Mouse (Mus musculus) spleen, embryonic (tissue): ENCODE measurements around the gene Gja10.

ENCODE experiments used
- CTCF ChIA-PET: fragments of 350-600 bp; sonication (Branson Sonifier 250); formaldehyde crosslinking; loops from one replicate; lab custom pipeline; 2022; lab: Charles Lee

Gja10 gene

DNA sequence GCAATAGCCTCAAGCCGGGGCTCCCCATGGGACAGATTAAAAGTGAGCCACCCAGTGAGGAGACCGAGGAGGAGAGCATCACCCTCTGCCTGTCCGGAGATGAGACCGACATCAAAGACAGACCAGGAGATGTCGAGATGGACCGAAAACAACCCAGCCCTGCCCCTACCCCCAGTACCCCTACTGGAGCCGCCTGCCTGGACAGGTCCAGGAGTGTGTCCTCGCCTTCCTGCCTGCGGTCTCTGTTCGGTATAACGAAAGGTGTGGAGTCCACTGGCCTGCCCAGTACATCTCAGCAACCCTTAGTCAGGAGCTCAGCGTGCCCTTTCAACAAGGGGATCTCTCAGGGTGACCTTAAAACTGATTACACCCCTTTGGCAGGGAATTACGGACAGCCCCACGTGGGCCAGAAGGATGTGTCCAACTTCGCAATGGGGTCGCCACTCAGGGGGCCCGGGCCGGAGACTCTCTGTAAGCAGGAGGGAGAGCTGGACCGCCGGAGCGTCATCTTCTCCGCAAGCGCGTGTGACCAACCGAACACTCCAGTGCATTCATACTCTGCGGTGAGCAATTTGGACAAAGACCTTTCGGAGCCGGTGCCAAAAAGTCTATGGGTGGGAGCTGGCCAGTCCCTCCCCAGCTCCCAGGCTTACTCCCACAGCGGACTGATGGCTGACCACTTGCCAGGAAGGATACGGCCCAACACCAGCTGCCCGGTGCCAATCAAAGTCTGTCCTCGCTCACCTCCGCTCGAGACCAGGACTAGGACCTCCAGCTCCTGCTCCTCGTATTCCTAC is 40.0 kb downstream of the Gja10 start:
- CTCF ChIA-PET, result interaction anchor here (0.5 to 0.9 kb wide), 3 partner anchors 11 to 729 kb away, joined by 3 to 6 read pairs (median 5); no protein-coding TSS in a partner anchor

DNA sequence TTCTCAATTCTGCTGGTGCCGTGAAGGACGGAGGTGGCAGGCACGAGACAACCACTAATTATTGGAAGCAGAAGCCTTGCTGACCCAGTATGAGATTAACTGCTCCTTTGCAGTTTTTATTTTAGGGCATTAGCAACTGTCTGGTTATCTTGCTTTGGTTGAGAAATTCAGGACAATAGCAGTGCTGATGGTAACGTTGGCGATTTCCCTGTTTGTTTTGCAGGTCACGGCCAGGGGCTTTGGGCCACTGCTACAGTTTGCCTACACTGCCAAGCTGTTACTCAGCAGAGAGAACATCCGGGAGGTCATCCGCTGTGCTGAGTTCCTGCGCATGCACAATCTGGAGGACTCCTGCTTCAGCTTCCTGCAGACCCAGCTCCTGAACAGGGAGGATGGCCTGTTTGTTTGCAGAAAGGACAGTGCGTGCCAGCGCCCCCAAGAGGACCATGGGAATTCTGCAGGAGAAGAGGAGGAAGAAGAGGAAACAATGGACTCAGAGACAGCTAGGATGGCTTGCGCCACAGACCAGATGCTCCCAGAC is 40.9 kb downstream of the Gja10 start:
- CTCF ChIA-PET, result interaction anchor here (0.7 kb wide), 1 partner anchor 34 kb away, joined by 6 read pairs; no protein-coding TSS in a partner anchor

DNA sequence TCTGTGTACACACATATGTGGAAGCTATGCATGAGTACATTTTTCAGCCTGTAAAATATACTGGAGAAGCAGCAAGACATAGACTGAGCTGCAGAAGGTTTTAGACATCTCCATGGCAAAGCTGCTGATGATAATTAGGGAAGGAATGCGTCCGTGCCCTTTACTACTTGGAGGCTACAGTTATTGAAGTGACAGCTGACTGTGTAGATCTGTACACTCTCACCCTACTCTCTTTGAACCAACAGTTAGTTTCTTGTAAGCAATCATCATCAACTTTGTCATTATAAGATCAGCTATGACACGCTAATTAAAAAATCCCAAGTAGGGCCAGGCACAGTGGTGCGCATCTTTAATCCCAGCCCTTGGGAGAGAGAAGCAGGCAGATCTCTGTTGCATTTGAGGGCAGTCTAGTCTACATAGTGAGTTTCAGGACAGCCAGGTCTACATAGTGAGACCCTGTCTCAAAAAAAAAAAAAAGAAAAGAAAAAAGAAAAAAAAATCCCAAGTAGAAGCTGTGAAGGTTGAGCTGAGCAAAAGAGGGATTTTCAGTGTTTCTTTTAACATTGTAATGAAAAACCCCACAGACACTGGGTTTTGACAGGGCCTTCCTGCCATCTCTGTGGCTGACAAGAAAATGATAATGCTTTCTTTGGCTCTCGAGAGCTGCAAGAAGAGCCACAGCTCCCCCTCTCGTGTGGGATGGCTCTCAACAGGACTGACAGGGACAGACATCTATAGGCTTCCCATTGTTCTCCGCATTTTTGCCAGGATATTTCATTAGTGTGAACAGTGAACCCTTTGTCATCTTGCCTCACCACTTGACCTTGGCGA is 41.6 kb downstream of the Gja10 start:
- CTCF ChIA-PET, result interaction anchor here (0.6 to 0.7 kb wide), 3 partner anchors 33 to 392 kb away, joined by 3 to 6 read pairs (median 4); no protein-coding TSS in a partner anchor

DNA sequence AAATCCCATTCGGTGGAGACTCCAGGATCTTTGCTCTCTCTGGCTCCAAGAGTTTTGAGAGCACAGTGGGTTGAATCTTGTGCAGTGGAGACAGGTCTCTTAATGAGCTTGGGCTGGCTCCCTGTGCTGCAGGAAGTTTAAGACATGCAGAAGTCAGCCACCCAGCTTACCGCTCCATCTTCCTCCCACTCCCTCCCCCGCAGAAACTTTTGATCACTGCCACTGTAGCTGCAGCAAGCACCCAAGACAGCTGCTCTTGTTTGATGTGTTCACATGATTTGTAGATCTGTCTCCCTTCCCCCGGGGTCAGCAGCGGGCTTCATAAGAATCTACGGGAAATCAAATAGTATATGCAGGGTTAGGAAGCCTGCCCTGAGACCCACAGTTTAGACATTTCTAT is 42.3 kb downstream of the Gja10 start:
- CTCF ChIA-PET, result interaction anchor here (0.6 kb wide), 1 partner anchor 391 kb away, joined by 4 read pairs; no protein-coding TSS in a partner anchor

DNA sequence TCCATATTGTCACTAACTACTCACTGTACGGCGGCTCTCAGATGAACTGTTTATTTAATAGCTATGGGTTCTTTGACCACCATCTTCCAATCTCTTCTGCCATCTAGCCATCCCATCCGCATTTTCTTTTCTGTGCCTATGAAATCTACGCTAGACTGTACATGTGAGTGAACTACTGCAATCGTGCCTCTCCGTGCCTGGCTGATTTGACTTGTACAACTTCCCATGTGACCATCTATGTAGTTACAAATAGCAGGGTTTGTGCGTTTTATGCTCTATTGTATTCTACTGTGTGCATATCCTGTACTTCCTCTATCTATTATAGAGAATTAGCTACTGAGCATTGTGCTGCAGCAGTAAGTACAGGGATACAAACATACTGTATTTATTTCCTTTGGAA is 47.1 kb downstream of the Gja10 start:
- CTCF ChIA-PET, result interaction anchor here (0.6 kb wide), 1 partner anchor 431 kb away, joined by 3 read pairs; no protein-coding TSS in a partner anchor

DNA sequence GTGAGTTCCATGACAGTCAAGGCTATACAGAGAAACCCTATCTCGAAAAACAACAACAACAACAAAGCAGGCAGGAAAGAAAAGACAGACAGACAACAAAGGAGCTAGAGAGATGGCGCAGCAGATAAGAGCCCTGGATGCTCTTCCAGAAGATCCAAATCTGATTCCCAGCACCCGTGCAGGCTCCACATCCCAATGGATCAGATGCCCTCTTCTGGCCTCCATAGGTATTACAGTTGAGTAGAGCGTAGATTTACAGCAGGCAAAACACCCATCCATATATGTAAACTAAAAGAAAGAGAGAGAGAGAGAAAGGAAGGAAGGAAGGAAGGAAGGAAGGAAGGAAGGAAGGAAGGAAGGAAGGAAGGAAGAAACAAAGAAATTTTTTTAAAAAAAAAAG is 51.2 kb downstream of the Gja10 start:
- CTCF ChIA-PET, result interaction anchor here (0.7 kb wide), 1 partner anchor 301 kb away, joined by 7 read pairs; no protein-coding TSS in a partner anchor

DNA sequence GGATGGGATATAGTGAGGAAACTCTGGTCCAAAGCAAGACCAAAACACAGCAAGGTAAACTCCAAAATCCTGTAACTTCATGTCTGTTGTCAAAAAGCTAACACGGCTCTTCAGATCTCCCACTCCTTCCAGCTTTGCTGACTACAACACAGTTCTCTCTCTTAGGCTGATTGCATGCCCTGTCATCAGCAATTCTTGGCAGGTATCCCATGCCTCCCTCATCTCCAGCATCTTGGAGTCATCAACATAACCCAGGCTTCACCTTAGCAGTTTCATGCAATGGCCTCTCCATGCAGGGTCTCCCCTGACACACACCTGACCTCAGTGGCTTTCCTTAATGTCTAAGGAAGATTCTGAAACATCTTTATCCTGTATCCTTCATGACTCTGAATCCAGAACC is 53.4 kb downstream of the Gja10 start:
- CTCF ChIA-PET, result no interaction called here
